Mouse (Mus musculus): ENCODE measurements around the gene Ptprm.

- TF ChIP-seq CTCF (IDR thresholded peaks at IDR 0.05; ENCODE audit: insufficient read depth, low read depth, low read length) (no peak), POLR2A (IDR thresholded peaks at IDR 0.05; ENCODE audit: insufficient read depth, low read depth, low read length) (no peak)
Observed at GRCm38 (mm10) chr17:66701358-66702184, 652.7 kb downstream of the Ptprm start.
